Mouse (Mus musculus) cortical plate, adult 2 months (tissue): ENCODE data around the gene Olfr1328. TPM values are rescaled to one million over a fixed set of nuclear protein-coding genes. Genes with fewer than 3 reads are reported as not detected.
A peak's percentile ranks its signal among the peaks of the same experiment; 100 is the strongest.
"Not testable (repeated sequence)": the region's sequence is repeated elsewhere in the genome, so short reads cannot be mapped to it uniquely, and the experiment has no call there.

Experiments used
- H3K27ac ChIP-seq: fragments of 200-500 bp; 2 replicates; pipeline ENCODE4 v1.5.1; 2012; ENCODE audit warnings: low read length, control low read depth, inconsistent platforms; ENCODE audit not compliant: insufficient read depth
- H3K4me1 ChIP-seq: fragments of 200-500 bp; 2 replicates; pipeline ENCODE4 v1.6.1; 2011; ENCODE audit warnings: low read length; ENCODE audit not compliant: control insufficient read depth, insufficient read depth
- H3K4me3 ChIP-seq: fragments of 200-500 bp; 2 replicates; pipeline ENCODE4 v1.5.1; 2011; ENCODE audit warnings: mild to moderate bottlenecking, low read length, control low read depth; ENCODE audit not compliant: insufficient read depth
- CTCF ChIP-seq: fragments of 200-500 bp; IDR thresholded peaks from 2 replicates; pipeline ENCODE4 v1.5.1; 2011; ENCODE audit warnings: mild to moderate bottlenecking, control low read depth, low read length; ENCODE audit not compliant: insufficient read depth; ENCODE audit errors: extremely low read depth
- POLR2A ChIP-seq: fragments of 200-500 bp; IDR thresholded peaks from 2 replicates; pipeline ENCODE4 v1.6.1; 2011; ENCODE audit warnings: mild to moderate bottlenecking, low read length, control low read depth; ENCODE audit not compliant: insufficient read depth; ENCODE audit errors: extremely low read depth
- polyA plus RNA-seq: library from polyadenylated mRNA; depleted of rRNA; stranded (reverse); fragments of >200 nt; gene quantifications from 2 replicates; pipeline ENCODE4 v1.2.3, GENCODE M21; 2012; rRNA removed

Olfr1328 gene
- not detected in 2 replicates for polyA plus RNA-seq

- no peak within 1 kb of the TSS for H3K4me3 ChIP-seq
- no peak within 1 kb of the TSS for H3K27ac ChIP-seq
- TF ChIP-seq CTCF (no peak), POLR2A (no peak)
- no peaks in the 10 kb centered on the region for H3K4me1 ChIP-seq
These were observed at the start of gene Olfr1328 for GRCm38 (mm10) chr4:118938512-118938911. TSS of gene Olfr1328 (minus strand) at chr4:118938612.

- no peak overlapping the region for H3K27ac ChIP-seq
- no peak for TF ChIP-seq POLR2A
- no peak for TF ChIP-seq CTCF
- no peak overlapping the region for H3K4me3 ChIP-seq
- H3K4me1 ChIP-seq, result no peaks in the 10 kb centered on the region
These were observed 46.9 kb upstream of the Olfr1328 start for GRCm38 (mm10) chr4:118985291-118985690.

- TF ChIP-seq CTCF (no peak), POLR2A (no peak)
These were observed 34.9 kb upstream of the Olfr1328 start for GRCm38 (mm10) chr4:118973281-118973680.

GRCm38 (mm10) chr4:118967711-118968110, 29.3 kb upstream of the Olfr1328 start:
- no peak overlapping the region for H3K4me3 ChIP-seq
- TF ChIP-seq POLR2A (no peak), CTCF (no peak)
- H3K27ac ChIP-seq, result no peak overlapping the region
- H3K4me1 ChIP-seq, result no peaks in the 10 kb centered on the region

More at GRCm38 (mm10) chr4:118973281-118973680, 34.9 kb upstream of the Olfr1328 start:
- Histone ChIP-seq H3K4me1 (no peaks in the 10 kb centered on the region), H3K27ac (no peak overlapping the region), H3K4me3 (no peak overlapping the region)

- Histone ChIP-seq H3K4me1 (peaks cover 2% of the 10 kb centered on the region; the same call in 1 of the 2 replicates), H3K4me3 (no peak within 1 kb of the TSS), H3K27ac (peak within 1 kb of the TSS; percentile 7; the same call in 1 of the 2 replicates)
- TF ChIP-seq POLR2A (no peak), CTCF (no peak)
These were observed 22.8 kb upstream of the Olfr1328 start, which contains the start of gene Lao1 for GRCm38 (mm10) chr4:118961141-118961628. TSS of gene Lao1 (plus strand) at chr4:118961578.

GRCm38 (mm10) chr4:118958812-118959211, 20.4 kb upstream of the Olfr1328 start:
- H3K27ac ChIP-seq, result no peak overlapping the region
- TF ChIP-seq CTCF (no peak), POLR2A (no peak)
- peaks cover 2% of the 10 kb centered on the region; the same call in 1 of the 2 replicates for H3K4me1 ChIP-seq
- no peak overlapping the region for H3K4me3 ChIP-seq

GRCm38 (mm10) chr4:118931326-118931725, 7.1 kb downstream of the Olfr1328 start:
- H3K4me3 ChIP-seq, H3K4me1 ChIP-seq, H3K27ac ChIP-seq: not testable (repeated sequence)

- not testable (repeated sequence) for H3K4me3 ChIP-seq, H3K27ac ChIP-seq, H3K4me1 ChIP-seq
These were observed 21.0 kb downstream of the Olfr1328 start, which contains the start of gene Olfr1329 for GRCm38 (mm10) chr4:118917365-118917764. TSS of gene Olfr1329 (minus strand) at chr4:118917465.

GRCm38 (mm10) chr4:118901981-118902380, 36.4 kb downstream of the Olfr1328 start:
- H3K27ac ChIP-seq, result no peak overlapping the region
- H3K4me3 ChIP-seq, result no peak overlapping the region
- H3K4me1 ChIP-seq, result no peaks in the 10 kb centered on the region
- TF ChIP-seq POLR2A (no peak), CTCF (no peak)

- TF ChIP-seq POLR2A, result no peak
- no peak for TF ChIP-seq CTCF
- Histone ChIP-seq H3K27ac (no peak within 1 kb of the TSS), H3K4me3 (no peak within 1 kb of the TSS), H3K4me1 (no peaks in the 10 kb centered on the region)
These were observed 50.1 kb downstream of the Olfr1328 start, which contains the start of gene Olfr1330 for GRCm38 (mm10) chr4:118888297-118888696. TSS of gene Olfr1330 (plus strand) at chr4:118888597.

Other genes with a start within 250 kb of the Olfr1328 start
- not detected in 2 replicates for gene Olfr1342, start 245.9 kb downstream of the Olfr1328 start, polyA plus RNA-seq
- not detected in 2 replicates for gene Olfr1341, start 235.1 kb downstream of the Olfr1328 start, polyA plus RNA-seq
- not detected in 2 replicates for gene Olfr1340, start 218.5 kb downstream of the Olfr1328 start, polyA plus RNA-seq
- gene Olfr1339, start 206.4 kb downstream of the Olfr1328 start, polyA plus RNA-seq, result not detected in 2 replicates
- gene Olfr1338, start 179.9 kb downstream of the Olfr1328 start, polyA plus RNA-seq, result not detected in 2 replicates
- not detected in 2 replicates for gene Olfr1337, start 156.0 kb downstream of the Olfr1328 start, polyA plus RNA-seq
- not detected in 2 replicates for gene Olfr1335, start 128.7 kb downstream of the Olfr1328 start, polyA plus RNA-seq
- gene Olfr1333, start 102.3 kb downstream of the Olfr1328 start, polyA plus RNA-seq, result not detected in 2 replicates
- not detected in 2 replicates for gene Olfr1331, start 74.0 kb downstream of the Olfr1328 start, polyA plus RNA-seq
- not detected in 2 replicates for gene Olfr1330, start 50.0 kb downstream of the Olfr1328 start, polyA plus RNA-seq
- not detected in 2 replicates for gene Olfr1329, start 21.1 kb downstream of the Olfr1328 start, polyA plus RNA-seq
- 0.10 and 0.17 TPM in 2 replicates for gene Lao1, start 23.0 kb upstream of the Olfr1328 start, polyA plus RNA-seq
- gene Slc2a1, start 170.1 kb upstream of the Olfr1328 start, polyA plus RNA-seq, result 112 and 125 TPM in 2 replicates
- gene Zfp691, start 235.6 kb upstream of the Olfr1328 start, polyA plus RNA-seq, result 8.1 and 8.8 TPM in 2 replicates